Mouse (Mus musculus): ENCODE measurements around the gene H2-K1. TPM values are rescaled to one million over a fixed set of nuclear protein-coding genes. Genes with fewer than 3 reads are reported as not detected.
"Not testable (repeated sequence)": the region's sequence is repeated elsewhere in the genome, so short reads cannot be mapped to it uniquely, and the experiment has no call there.

Gene H2-K1
- polyA plus RNA-seq, 1 experiment = 0.91 TPM

GRCm38 (mm10) chr17:34022987-34023386, 22.8 kb upstream of the H2-K1 start:
- Histone ChIP-seq H3K27me3 (ENCODE audit: control insufficient read depth) (no peaks in the 10 kb centered on the region), H3K4me1 (ENCODE audit: control insufficient read depth) (peaks cover 46% of the 10 kb centered on the region), H3K9me3 (ENCODE audit: control insufficient read depth, low read length) (peaks cover 44% of the 10 kb centered on the region), H3K36me3 (ENCODE audit: control insufficient read depth) (peaks cover 27% of the 10 kb centered on the region), H3K4me3 (replicated peaks) (no peak overlapping the region)
- TF ChIP-seq TAL1 (IDR thresholded peaks at IDR 0.05; ENCODE audit: low read length) (no peak), GATA1 (IDR thresholded peaks at IDR 0.05; ENCODE audit: low read length) (no peak)

DNA sequence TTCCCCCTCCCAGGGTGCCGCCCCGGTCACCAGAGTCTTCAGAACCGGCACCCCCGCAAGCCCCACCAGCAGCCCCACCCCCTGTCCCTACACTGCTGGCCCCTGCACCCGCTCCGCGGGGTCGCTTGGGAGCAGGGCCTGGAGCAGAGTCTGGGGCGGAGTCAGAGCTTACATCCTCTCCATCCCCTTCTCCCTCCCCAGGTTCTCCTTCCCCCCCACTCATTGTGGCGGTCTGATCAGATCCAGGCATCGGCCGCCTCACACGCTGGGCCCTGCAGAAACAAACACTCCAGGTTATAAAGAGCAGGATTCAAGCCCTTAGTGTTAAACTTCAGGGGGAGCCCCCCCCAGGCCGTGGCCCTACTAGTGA, 22.3 kb upstream of the H2-K1 start:
- peaks cover 41% of the 10 kb centered on the region for H3K4me1 ChIP-seq (ENCODE audit: control insufficient read depth)
- H3K9me3 ChIP-seq (ENCODE audit: control insufficient read depth, low read length) = peaks cover 44% of the 10 kb centered on the region
- peaks cover 27% of the 10 kb centered on the region for H3K36me3 ChIP-seq (ENCODE audit: control insufficient read depth)
- TF ChIP-seq TAL1 (IDR thresholded peaks at IDR 0.05; ENCODE audit: low read length) (no peak), GATA1 (IDR thresholded peaks at IDR 0.05; ENCODE audit: low read length) (no peak)
- H3K27me3 ChIP-seq (ENCODE audit: control insufficient read depth) = no peaks in the 10 kb centered on the region
- no peak overlapping the region for H3K4me3 ChIP-seq (replicated peaks)

- H3K36me3 ChIP-seq (ENCODE audit: control insufficient read depth) = peaks cover 27% of the 10 kb centered on the region
- TF ChIP-seq GATA1 (IDR thresholded peaks at IDR 0.05; ENCODE audit: low read length) (no peak), TAL1 (IDR thresholded peaks at IDR 0.05; ENCODE audit: low read length) (no peak)
- H3K4me3 ChIP-seq (replicated peaks) = no peak overlapping the region
- H3K4me1 ChIP-seq (ENCODE audit: control insufficient read depth) = peaks cover 34% of the 10 kb centered on the region
- H3K9me3 ChIP-seq (ENCODE audit: control insufficient read depth, low read length) = peaks cover 44% of the 10 kb centered on the region
- H3K27me3 ChIP-seq (ENCODE audit: control insufficient read depth) = no peaks in the 10 kb centered on the region
These were observed 21.6 kb upstream of the H2-K1 start for GRCm38 (mm10) chr17:34021539-34022413.

DNA sequence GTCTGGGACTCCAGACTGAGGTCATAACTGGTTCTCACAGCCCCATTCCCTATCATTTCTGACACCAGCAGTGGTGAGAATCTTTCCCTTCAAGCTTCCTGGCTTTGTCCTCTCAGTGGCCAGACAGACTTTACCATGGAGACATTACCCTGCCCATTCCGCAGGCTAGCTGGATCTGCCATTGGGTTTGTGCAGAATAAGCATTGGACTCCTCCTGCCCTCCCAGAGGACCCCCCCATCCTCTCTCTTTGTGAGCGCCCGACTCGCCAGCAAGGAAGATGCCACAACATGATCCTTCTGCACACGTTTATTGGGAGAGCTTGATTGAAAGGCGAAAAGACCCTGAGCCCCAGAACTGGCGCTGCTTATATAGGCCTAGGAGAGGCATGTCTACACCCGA, 13.3 kb upstream of the H2-K1 start:
- Histone ChIP-seq H3K9me3 (ENCODE audit: control insufficient read depth, low read length) (peaks cover 12% of the 10 kb centered on the region), H3K27me3 (ENCODE audit: control insufficient read depth) (no peaks in the 10 kb centered on the region), H3K4me1 (ENCODE audit: control insufficient read depth) (no peaks in the 10 kb centered on the region), H3K36me3 (ENCODE audit: control insufficient read depth) (no peaks in the 10 kb centered on the region), H3K4me3 (replicated peaks) (no peak overlapping the region)
- TF ChIP-seq GATA1 (IDR thresholded peaks at IDR 0.05; ENCODE audit: low read length) (no peak), TAL1 (IDR thresholded peaks at IDR 0.05; ENCODE audit: low read length) (no peak)

GRCm38 (mm10) chr17:34010156-34010555, 10.0 kb upstream of the H2-K1 start:
- Histone ChIP-seq H3K4me1 (ENCODE audit: control insufficient read depth) (no peaks in the 10 kb centered on the region), H3K9me3 (ENCODE audit: control insufficient read depth, low read length) (peaks cover 9% of the 10 kb centered on the region), H3K36me3 (ENCODE audit: control insufficient read depth) (no peaks in the 10 kb centered on the region), H3K4me3 (replicated peaks) (no peak overlapping the region), H3K27me3 (ENCODE audit: control insufficient read depth) (no peaks in the 10 kb centered on the region)
- TF ChIP-seq TAL1 (IDR thresholded peaks at IDR 0.05; ENCODE audit: low read length) (no peak), GATA1 (IDR thresholded peaks at IDR 0.05; ENCODE audit: low read length) (no peak)

DNA sequence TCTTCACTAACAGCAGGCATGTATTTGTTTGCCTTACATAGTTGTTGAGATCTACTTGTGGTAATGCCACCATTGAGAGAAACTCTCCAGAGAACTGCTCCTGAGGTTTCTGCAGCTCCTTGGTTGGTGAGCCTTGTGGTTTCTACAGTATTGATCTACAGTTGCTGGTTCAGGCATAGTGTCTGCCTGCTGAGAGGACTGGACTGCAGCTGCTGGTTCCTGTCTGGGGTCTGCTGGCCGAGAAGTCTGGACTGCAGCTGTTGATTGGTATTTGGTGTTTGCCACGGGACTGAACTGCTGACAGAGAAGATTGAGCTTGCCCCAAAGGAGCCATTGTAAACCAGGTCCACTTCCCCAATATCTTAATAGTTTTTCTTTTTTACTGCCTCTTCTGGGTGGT, 6.4 kb upstream of the H2-K1 start:
- no peak overlapping the region for H3K4me3 ChIP-seq (replicated peaks)
- H3K4me1 ChIP-seq (ENCODE audit: control insufficient read depth) = no peaks in the 10 kb centered on the region
- H3K27me3 ChIP-seq (ENCODE audit: control insufficient read depth) = peaks cover 6% of the 10 kb centered on the region

DNA sequence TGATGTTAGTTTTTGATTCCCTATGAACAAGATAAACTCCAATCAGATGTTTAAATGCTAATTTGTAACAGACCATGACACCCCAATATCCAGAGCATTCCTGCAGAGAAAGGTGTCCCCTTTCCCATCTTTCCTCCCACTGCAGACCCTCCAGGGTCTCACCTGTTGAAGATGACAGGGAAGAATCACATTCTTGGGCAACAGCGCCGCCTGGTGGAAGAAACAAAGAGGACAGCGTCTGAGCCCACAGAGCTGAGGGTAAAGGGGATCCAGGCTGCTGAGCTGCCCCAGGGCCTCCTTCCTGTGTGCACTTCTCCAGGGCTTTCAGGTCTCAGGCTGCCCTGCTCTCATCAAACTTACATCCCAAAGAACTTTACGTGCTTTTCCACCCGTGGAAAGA, 3.3 kb upstream of the H2-K1 start:
- H3K27me3 ChIP-seq (ENCODE audit: control insufficient read depth) = peaks cover 35% of the 10 kb centered on the region
- no peaks in the 10 kb centered on the region for H3K9me3 ChIP-seq (ENCODE audit: control insufficient read depth, low read length)
- no peaks in the 10 kb centered on the region for H3K36me3 ChIP-seq (ENCODE audit: control insufficient read depth)
- no peaks in the 10 kb centered on the region for H3K4me1 ChIP-seq (ENCODE audit: control insufficient read depth)
- H3K4me3 ChIP-seq (replicated peaks) = no peak overlapping the region
- no peak for TF ChIP-seq TAL1 (IDR thresholded peaks at IDR 0.05; ENCODE audit: low read length)
- no peak for TF ChIP-seq GATA1 (IDR thresholded peaks at IDR 0.05; ENCODE audit: low read length)

More for the DNA sequence above, 6.4 kb upstream of the H2-K1 start:
- TF ChIP-seq TAL1 (IDR thresholded peaks at IDR 0.05; ENCODE audit: low read length) (no peak), GATA1 (IDR thresholded peaks at IDR 0.05; ENCODE audit: low read length) (no peak)
- Histone ChIP-seq H3K9me3 (ENCODE audit: control insufficient read depth, low read length) (no peaks in the 10 kb centered on the region), H3K36me3 (ENCODE audit: control insufficient read depth) (no peaks in the 10 kb centered on the region)

GRCm38 (mm10) chr17:34000796-34001195, 649 bp upstream of the H2-K1 start:
- not testable (repeated sequence) for H3K4me3 ChIP-seq (replicated peaks); H3K36me3 ChIP-seq (ENCODE audit: control insufficient read depth); H3K9me3 ChIP-seq (ENCODE audit: control insufficient read depth, low read length); H3K4me1 ChIP-seq (ENCODE audit: control insufficient read depth)
- peaks cover 43% of the 10 kb centered on the region for H3K27me3 ChIP-seq (ENCODE audit: control insufficient read depth)

- Histone ChIP-seq H3K9me3 (ENCODE audit: control insufficient read depth, low read length) (no peaks in the 10 kb centered on the region), H3K36me3 (ENCODE audit: control insufficient read depth) (no peaks in the 10 kb centered on the region), H3K4me1 (ENCODE audit: control insufficient read depth) (no peaks in the 10 kb centered on the region), H3K27me3 (ENCODE audit: control insufficient read depth) (peaks cover 43% of the 10 kb centered on the region), H3K4me3 (replicated peaks) (peak overlapping the region; percentile 57)
- TF ChIP-seq GATA1 (IDR thresholded peaks at IDR 0.05; ENCODE audit: low read length) (no peak), TAL1 (IDR thresholded peaks at IDR 0.05; ENCODE audit: low read length) (no peak)
These were observed 602 bp downstream of the H2-K1 start for GRCm38 (mm10) chr17:33999341-34000149.

DNA sequence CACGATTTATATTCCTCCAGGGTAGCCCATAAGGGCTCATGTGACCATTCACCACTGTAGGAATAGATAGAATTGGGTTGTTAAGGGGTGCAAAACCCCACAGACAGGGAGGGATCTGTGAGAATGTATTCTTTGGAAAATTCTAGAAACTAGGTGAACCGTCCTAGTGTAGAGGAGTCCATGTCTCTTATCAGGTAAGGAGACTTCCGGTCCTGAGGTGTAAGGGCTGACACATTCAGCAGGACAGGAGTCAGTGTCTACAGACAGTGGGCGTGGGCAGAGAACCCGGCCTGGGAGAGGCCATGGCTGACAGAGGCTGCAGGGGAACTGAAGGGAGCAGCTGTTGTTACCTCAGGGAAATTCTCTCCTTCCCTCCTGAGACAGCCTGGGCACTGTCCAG, 1.4 kb downstream of the H2-K1 start:
- not testable (repeated sequence) for H3K4me1 ChIP-seq (ENCODE audit: control insufficient read depth); H3K36me3 ChIP-seq (ENCODE audit: control insufficient read depth); H3K4me3 ChIP-seq (replicated peaks); H3K9me3 ChIP-seq (ENCODE audit: control insufficient read depth, low read length)
- peaks cover 43% of the 10 kb centered on the region for H3K27me3 ChIP-seq (ENCODE audit: control insufficient read depth)

- H3K4me1 ChIP-seq (ENCODE audit: control insufficient read depth); H3K9me3 ChIP-seq (ENCODE audit: control insufficient read depth, low read length); H3K4me3 ChIP-seq (replicated peaks); H3K36me3 ChIP-seq (ENCODE audit: control insufficient read depth): not testable (repeated sequence)
- H3K27me3 ChIP-seq (ENCODE audit: control insufficient read depth) = peaks cover 41% of the 10 kb centered on the region
These were observed 3.1 kb downstream of the H2-K1 start for GRCm38 (mm10) chr17:33997025-33997424.

Data from erythroblast, embryonic 14.5 days (primary cell).